Comparison of ENCODE assay signal across 2 mouse cellular contexts in the genomic region with DNA sequence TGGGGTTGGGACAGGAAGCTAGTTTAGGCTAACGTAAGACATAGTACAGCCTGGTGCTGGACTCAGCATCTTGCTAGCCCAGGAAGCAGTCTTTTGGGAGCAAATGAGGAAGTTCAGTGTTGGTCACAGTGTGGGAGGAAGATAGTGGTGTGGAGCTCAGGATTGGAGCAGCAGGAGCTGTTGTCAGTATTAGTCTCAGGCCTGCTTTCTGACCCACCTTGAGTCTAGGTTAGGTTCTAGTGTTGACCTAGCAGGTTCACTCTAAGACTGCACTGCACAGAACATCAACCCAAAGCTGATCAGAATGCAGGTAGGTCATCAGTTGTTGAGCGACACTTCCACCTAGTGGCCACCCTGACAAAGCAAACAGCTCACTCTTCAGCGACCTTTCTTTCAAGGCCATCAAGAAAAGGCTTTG.
TF ChIP-seq lines count a peak whose summit lies in the region.

No protein-coding gene starts in this region.

TF ChIP-seq in C2C12, 6 proteins besides CTCF, POLR2A, EP300 and RAD21 (continued from another document):
- TF ChIP-seq CEBPB (IDR thresholded peaks at IDR 0.05; ENCODE audit: low read depth) (no peak), MAX (IDR thresholded peaks at IDR 0.05) (no peak), MYOG (IDR thresholded peaks at IDR 0.05; ENCODE audit: control insufficient read depth, extremely low read depth, insufficient read length) (no peak)

TF ChIP-seq in MEL, 35 proteins besides CTCF, POLR2A, EP300 and RAD21 (continued from another document):
- TF ChIP-seq GABPA (IDR thresholded peaks at IDR 0.05; ENCODE audit: low read depth, low read length) (no peak), ZMIZ1 (IDR thresholded peaks at IDR 0.05; ENCODE audit: low read depth, low read length) (no peak), MXI1 (IDR thresholded peaks at IDR 0.05; ENCODE audit: low read depth, low read length) (no peak), USF1 (IDR thresholded peaks at IDR 0.05; ENCODE audit: low read depth, low read length) (no peak), TAL1 (IDR thresholded peaks at IDR 0.05; ENCODE audit: low read length) (peak; percentile 45; the same call in 1 of the 2 replicates), UBTF (IDR thresholded peaks at IDR 0.05; ENCODE audit: borderline replicate concordance, insufficient read depth, low read depth, low read length) (no peak), TBP (IDR thresholded peaks at IDR 0.05; ENCODE audit: low read depth, low read length) (peak; percentile 51; the same call in 1 of the 2 replicates), E2F4 (IDR thresholded peaks at IDR 0.05; ENCODE audit: borderline replicate concordance, low read depth, low read length) (no peak), ELF1 (IDR thresholded peaks at IDR 0.05; ENCODE audit: low read depth, low read length) (no peak), MEF2A (IDR thresholded peaks at IDR 0.05; ENCODE audit: extremely low read depth, insufficient replicate concordance, low read depth, low read length, poor library complexity, severe bottlenecking) (no peak), SIN3A (IDR thresholded peaks at IDR 0.05; ENCODE audit: low read length) (no peak), ZKSCAN1 (IDR thresholded peaks at IDR 0.05; ENCODE audit: low read depth, low read length) (no peak), USF2 (IDR thresholded peaks at IDR 0.05; ENCODE audit: borderline replicate concordance in 1 of 2, insufficient read depth in 1 of 2, low read depth in 1 of 2, low read length in 2 of 2) (no peak), MAZ (IDR thresholded peaks at IDR 0.05; ENCODE audit: low read depth, low read length) (no peak), CHD2 (IDR thresholded peaks at IDR 0.05; ENCODE audit: low read length) (no peak), HCFC1 (IDR thresholded peaks at IDR 0.05; ENCODE audit: low read depth, low read length) (peak; percentile 45), CHD1 (IDR thresholded peaks at IDR 0.05; ENCODE audit: low read depth, low read length) (no peak), MAX (IDR thresholded peaks at IDR 0.05; ENCODE audit: low read length) (0 out of 2 replicates have a peak, but pooled peaks have one; percentile 31), ZC3H11A (IDR thresholded peaks at IDR 0.05; ENCODE audit: low read depth, low read length) (no peak), ZNF384 (IDR thresholded peaks at IDR 0.05; ENCODE audit: low read depth, low read length) (no peak), POLR2AphosphoS2 (IDR thresholded peaks at IDR 0.05; ENCODE audit: low read length) (no peak), NELFE (IDR thresholded peaks at IDR 0.05; ENCODE audit: low read depth, low read length) (no peak), MAFK (IDR thresholded peaks at IDR 0.05; ENCODE audit: borderline replicate concordance, low read depth, low read length) (no peak), NRF1 (IDR thresholded peaks at IDR 0.05; ENCODE audit: insufficient read depth, low read depth, low read length, poor library complexity, severe bottlenecking) (no peak), JUND (IDR thresholded peaks at IDR 0.05; ENCODE audit: low read depth, low read length) (no peak), SMC3 (IDR thresholded peaks at IDR 0.05; ENCODE audit: low read depth, low read length) (peak; percentile 27; the same call in 1 of the 2 replicates), TCF12 (IDR thresholded peaks at IDR 0.05; ENCODE audit: low read depth, low read length) (no peak), POLR2AphosphoS5 (IDR thresholded peaks at IDR 0.05; ENCODE audit: borderline replicate concordance, low read depth, low read length) (no peak), RCOR1 (IDR thresholded peaks at IDR 0.05; ENCODE audit: low read depth, low read length) (0 out of 2 replicates have a peak, but pooled peaks have one; percentile 60), ETS1 (IDR thresholded peaks at IDR 0.05; ENCODE audit: low read depth, low read length) (no peak), GATA1 (IDR thresholded peaks at IDR 0.05; ENCODE audit: low read depth, low read length) (peak; percentile 72), MYB (IDR thresholded peaks at IDR 0.05; ENCODE audit: low read depth, low read length) (no peak)
